Mouse (Mus musculus) mature B cell (primary cell): ENCODE data around the gene Mpzl2.

Source experiments
- in situ Hi-C: fragments of 300-500 bp; cut with MboI; formaldehyde crosslinking; loops from 2 replicates; pipeline ENCODE4 v1.14.3; 2019

The Mpzl2 gene

GRCm38 (mm10) chr9:45085741-45086690, 46.4 kb downstream of the Mpzl2 start:
- in situ Hi-C loops, result no loop called here

GRCm38 (mm10) chr9:45088040-45088439, 48.4 kb downstream of the Mpzl2 start:
- in situ Hi-C loops, result no loop called here

- in situ Hi-C loops, result no loop called here
These were observed 51.2 kb downstream of the Mpzl2 start for GRCm38 (mm10) chr9:45090811-45091210.

- in situ Hi-C loops, result no loop called here
These were observed 53.0 kb downstream of the Mpzl2 start for GRCm38 (mm10) chr9:45092641-45093040.

- in situ Hi-C loops, result no loop called here
These were observed 55.7 kb downstream of the Mpzl2 start for GRCm38 (mm10) chr9:45095149-45095937.

GRCm38 (mm10) chr9:45097877-45098276, 58.3 kb downstream of the Mpzl2 start:
- in situ Hi-C loops, result no loop called here

- in situ Hi-C loops, result no loop called here
These were observed 58.8 kb downstream of the Mpzl2 start for GRCm38 (mm10) chr9:45098426-45098825.

- in situ Hi-C loops, result no loop called here
These were observed 62.9 kb downstream of the Mpzl2 start for GRCm38 (mm10) chr9:45102528-45102927.

- in situ Hi-C loops, result no loop called here
These were observed 63.8 kb downstream of the Mpzl2 start for GRCm38 (mm10) chr9:45103211-45103979.
